Mouse (Mus musculus): ENCODE measurements around the gene Sec24d. TPM values are rescaled to one million over a fixed set of nuclear protein-coding genes. Genes with fewer than 3 reads are reported as not detected.

Gene Sec24d
- total and polyA plus RNA-seq, 2 experiments from 2014 or later: 11.2 to 24.6 TPM

DNA sequence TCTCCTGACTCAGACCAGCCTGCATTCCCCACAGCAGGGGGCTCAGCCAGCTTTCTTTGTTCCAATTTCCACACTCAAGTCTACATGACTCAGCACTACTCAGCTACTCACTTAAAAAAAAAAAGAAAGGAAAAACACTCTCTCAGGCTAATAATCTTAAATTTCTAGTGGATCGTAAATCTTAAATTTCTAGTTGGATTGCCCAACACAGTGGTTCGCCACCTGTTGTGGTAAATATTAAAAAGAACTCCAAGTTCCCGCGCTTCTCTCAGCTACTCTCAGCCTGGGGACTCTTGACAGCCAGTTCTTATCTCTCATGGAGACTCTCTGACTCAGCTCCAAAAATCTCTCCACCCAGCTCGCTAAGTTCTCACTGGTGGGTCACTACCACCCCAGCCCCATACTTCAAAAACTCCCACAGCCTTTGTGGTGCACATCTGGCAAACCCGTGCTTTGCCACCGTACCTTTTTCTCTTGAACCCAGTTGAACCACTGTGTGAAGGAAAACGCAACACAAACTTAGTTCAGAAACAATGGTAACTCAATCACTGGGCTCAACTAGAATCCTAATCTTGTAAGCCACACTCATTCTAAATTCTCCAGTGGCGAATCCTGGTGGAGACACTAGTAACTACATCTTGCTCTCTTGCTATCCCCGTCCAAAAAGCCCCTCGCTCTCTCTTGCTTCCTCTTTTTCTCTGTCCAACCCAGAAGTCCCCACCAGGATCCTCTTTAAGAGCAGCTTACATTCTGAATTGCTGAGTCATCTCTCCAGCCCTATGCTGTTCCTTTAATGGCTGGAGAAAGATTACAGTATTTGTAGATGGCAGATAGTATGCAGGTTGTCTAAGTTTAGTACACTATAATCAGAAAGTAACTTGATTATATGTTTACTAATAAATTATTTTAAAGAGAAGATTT, 10.8 kb upstream of the Sec24d start:
- Histone ChIP-seq H3K27me3 (ENCODE audit: insufficient read depth, low read length) (no peaks in the 10 kb centered on the region), H3K4me3 (ENCODE audit: low read depth, low read length) (no peak overlapping the region), H3K4me1 (ENCODE audit: insufficient read depth, low read length) (no peaks in the 10 kb centered on the region), H3K27ac (ENCODE audit: low read depth, low read length) (no peak overlapping the region), H3K9me3 (ENCODE audit: low read length) (no peaks in the 10 kb centered on the region), H3K36me3 (ENCODE audit: insufficient read depth, low read length) (no peaks in the 10 kb centered on the region), H3K9ac (replicated peaks; ENCODE audit: low read length, poor library complexity, severe bottlenecking) (no peak overlapping the region), H3K4me2 (ENCODE audit: low read depth, low read length, poor library complexity, severe bottlenecking) (no peak overlapping the region)
- WGBS: 84% methylated on average over 11 of the region's 11 CpGs
- no peak for DNase-seq (ENCODE audit: low spot score)
- ATAC-seq (ENCODE audit: low FRiP score): no peak
- no peak for TF ChIP-seq CTCF (IDR thresholded peaks at IDR 0.05)

DNA sequence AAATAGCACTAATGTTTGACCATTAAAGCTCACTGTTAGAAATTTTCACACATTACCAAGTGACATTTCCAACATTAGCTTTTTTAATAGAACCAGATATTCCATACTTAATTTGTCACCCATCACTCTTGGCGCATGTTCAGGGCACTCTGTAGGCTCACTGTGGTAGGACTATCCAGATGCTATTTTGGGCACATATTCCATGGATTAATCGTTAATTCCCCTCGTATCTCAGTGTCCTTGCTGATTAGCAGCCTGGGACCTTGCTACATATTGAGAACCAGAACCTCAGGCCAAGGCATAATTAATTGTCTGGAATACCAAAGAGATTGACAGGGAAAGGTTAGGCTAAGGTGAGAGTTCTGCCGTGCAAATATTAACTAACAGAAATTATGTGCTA, 8.5 kb upstream of the Sec24d start:
- 78% methylated on average over 4 of the region's 4 CpGs for WGBS
- no peak for ATAC-seq (ENCODE audit: low FRiP score)

DNA sequence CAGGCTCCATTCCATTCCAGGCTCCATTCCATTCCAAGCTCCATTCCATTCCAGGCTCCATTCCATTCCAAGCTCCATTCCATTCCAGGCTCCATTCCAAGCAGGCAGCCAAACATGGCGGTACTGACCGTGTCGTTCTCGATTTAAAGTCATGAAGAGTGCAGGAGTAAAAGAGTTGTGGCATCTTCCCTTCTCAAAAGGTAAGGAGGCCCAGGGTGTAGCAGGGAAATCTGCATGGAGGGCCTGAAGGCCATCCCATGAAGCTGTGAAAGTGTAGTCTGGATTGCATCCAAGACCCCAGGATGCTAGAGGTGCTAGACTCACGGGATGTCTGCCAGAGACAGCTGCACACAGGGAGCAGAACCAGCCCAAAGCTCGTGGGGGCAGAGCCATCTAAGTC, 2.5 kb upstream of the Sec24d start:
- Histone ChIP-seq H3K27me3 (ENCODE audit: insufficient read depth, low read length) (no peaks in the 10 kb centered on the region), H3K4me1 (ENCODE audit: insufficient read depth, low read length) (no peaks in the 10 kb centered on the region), H3K27ac (ENCODE audit: low read depth, low read length) (no peak overlapping the region), H3K9ac (replicated peaks; ENCODE audit: low read length, poor library complexity, severe bottlenecking) (no peak overlapping the region), H3K4me3 (ENCODE audit: low read depth, low read length) (peak overlapping the region; percentile 32), H3K36me3 (ENCODE audit: insufficient read depth, low read length) (0 out of 2 replicates have a peak, but pooled peaks cover 3% of the 10 kb centered on the region), H3K9me3 (ENCODE audit: low read length) (no peaks in the 10 kb centered on the region), H3K4me2 (ENCODE audit: low read depth, low read length, poor library complexity, severe bottlenecking) (peak overlapping the region; percentile 28; the same call in 1 of the 2 replicates)
- DNase-seq (ENCODE audit: low spot score): peak; percentile 19
- TF ChIP-seq CTCF (IDR thresholded peaks at IDR 0.05): no peak
- ATAC-seq (ENCODE audit: low FRiP score): no peak
- WGBS: 59% methylated on average over 6 of the region's 6 CpGs

More for the DNA sequence above, 8.5 kb upstream of the Sec24d start:
- Histone ChIP-seq H3K36me3 (ENCODE audit: insufficient read depth, low read length) (no peaks in the 10 kb centered on the region), H3K4me2 (ENCODE audit: low read depth, low read length, poor library complexity, severe bottlenecking) (no peak overlapping the region), H3K27me3 (ENCODE audit: insufficient read depth, low read length) (no peaks in the 10 kb centered on the region), H3K4me3 (ENCODE audit: low read depth, low read length) (no peak overlapping the region), H3K4me1 (ENCODE audit: insufficient read depth, low read length) (no peaks in the 10 kb centered on the region), H3K9me3 (ENCODE audit: low read length) (no peaks in the 10 kb centered on the region), H3K27ac (ENCODE audit: low read depth, low read length) (no peak overlapping the region), H3K9ac (replicated peaks; ENCODE audit: low read length, poor library complexity, severe bottlenecking) (no peak overlapping the region)
- no peak for DNase-seq (ENCODE audit: low spot score)
- no peak for TF ChIP-seq CTCF (IDR thresholded peaks at IDR 0.05)

DNA sequence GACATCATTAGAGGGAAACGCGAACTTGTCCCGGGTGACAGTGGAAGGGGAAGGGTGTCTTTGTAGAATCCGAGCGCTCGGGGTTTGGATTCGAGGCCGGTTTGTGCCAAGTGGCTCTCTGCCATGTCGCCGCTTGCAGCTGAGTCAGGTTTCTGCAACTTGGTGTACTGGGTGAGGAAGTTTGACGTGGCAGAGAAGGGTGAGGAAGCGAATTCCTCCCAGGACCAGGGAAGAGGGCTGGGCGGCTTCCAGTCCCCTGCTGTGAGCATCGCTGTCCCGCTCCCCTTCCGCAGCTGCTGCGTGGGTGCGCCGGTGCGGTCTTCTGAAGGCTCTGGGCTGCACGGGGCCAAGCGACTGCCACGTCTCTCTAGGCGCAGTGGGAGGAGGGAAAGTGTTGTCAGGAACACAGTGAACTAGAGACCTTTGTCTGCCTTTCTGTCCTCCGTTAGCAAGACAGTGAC, 516 bp downstream of the Sec24d start:
- peak overlapping the region; percentile 89 for H3K4me2 ChIP-seq (ENCODE audit: low read depth, low read length, poor library complexity, severe bottlenecking)
- peak; percentile 44 for ATAC-seq (ENCODE audit: low FRiP score)
- H3K4me3 ChIP-seq (ENCODE audit: low read depth, low read length): peak overlapping the region; percentile 75
- 0 out of 2 replicates have a peak overlapping the region, but pooled peaks have one; percentile 43 for H3K27ac ChIP-seq (ENCODE audit: low read depth, low read length)
- TF ChIP-seq CTCF (IDR thresholded peaks at IDR 0.05): no peak
- H3K27me3 ChIP-seq (ENCODE audit: insufficient read depth, low read length): no peaks in the 10 kb centered on the region
- H3K9ac ChIP-seq (replicated peaks; ENCODE audit: low read length, poor library complexity, severe bottlenecking): peak overlapping the region; percentile 69
- peaks cover 7% of the 10 kb centered on the region; the same call in 1 of the 2 replicates for H3K36me3 ChIP-seq (ENCODE audit: insufficient read depth, low read length)
- peak; percentile 30 for DNase-seq (ENCODE audit: low spot score)
- no peaks in the 10 kb centered on the region for H3K9me3 ChIP-seq (ENCODE audit: low read length)
- H3K4me1 ChIP-seq (ENCODE audit: insufficient read depth, low read length): no peaks in the 10 kb centered on the region
- under 1% methylated on average over 25 of the region's 25 CpGs for WGBS

DNA sequence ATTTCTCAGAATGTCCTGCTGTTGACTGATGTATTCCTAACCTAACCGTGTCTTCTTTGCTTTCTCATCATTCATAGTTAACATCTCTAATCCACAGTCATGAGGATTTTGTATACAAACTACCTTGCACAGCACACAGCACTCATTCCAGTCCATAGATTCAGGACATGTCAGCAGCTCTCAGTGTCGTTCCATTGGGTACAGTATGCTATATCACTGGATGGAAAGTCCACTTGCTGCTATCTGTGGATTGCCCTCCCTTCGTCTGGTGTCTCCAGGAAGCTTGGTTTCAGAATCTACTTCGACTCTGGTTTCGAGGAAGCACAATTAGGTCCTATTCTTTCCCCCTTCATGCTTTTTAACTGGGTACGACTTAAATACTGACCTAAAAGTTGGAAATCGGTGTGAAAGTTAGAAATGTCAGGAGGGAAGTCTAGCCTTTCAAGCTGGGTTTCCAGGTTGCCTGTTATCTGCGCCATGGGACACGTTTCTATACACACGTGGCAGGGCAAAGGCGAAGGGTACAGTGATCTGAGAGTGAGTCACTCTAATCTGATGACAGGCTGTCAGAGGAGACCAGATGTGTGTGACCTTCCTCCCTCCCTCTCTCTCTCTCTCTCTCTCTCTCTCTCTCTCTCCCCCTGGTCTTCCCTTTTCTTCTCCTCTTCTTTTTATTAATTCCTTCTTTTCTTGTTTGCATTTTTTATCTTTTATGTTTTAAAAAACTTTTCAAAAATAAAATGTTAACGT, 15.8 kb downstream of the Sec24d start:
- no peak for DNase-seq (ENCODE audit: low spot score)
- H3K4me1 ChIP-seq (ENCODE audit: insufficient read depth, low read length): no peaks in the 10 kb centered on the region
- H3K27me3 ChIP-seq (ENCODE audit: insufficient read depth, low read length): no peaks in the 10 kb centered on the region
- H3K9me3 ChIP-seq (ENCODE audit: low read length): no peaks in the 10 kb centered on the region
- no peak overlapping the region for H3K4me2 ChIP-seq (ENCODE audit: low read depth, low read length, poor library complexity, severe bottlenecking)
- H3K36me3 ChIP-seq (ENCODE audit: insufficient read depth, low read length): peaks cover 3% of the 10 kb centered on the region
- no peak for TF ChIP-seq CTCF (IDR thresholded peaks at IDR 0.05)
- WGBS: 86% methylated on average over 12 of the region's 12 CpGs
- no peak overlapping the region for H3K9ac ChIP-seq (replicated peaks; ENCODE audit: low read length, poor library complexity, severe bottlenecking)
- ATAC-seq (ENCODE audit: low FRiP score): no peak
- no peak overlapping the region for H3K27ac ChIP-seq (ENCODE audit: low read depth, low read length)
- H3K4me3 ChIP-seq (ENCODE audit: low read depth, low read length): no peak overlapping the region
